Mouse (Mus musculus): ENCODE results near the gene Mmd2.

GRCm38 (mm10) chr5:142547066-142547465 lies 61.5 kb downstream of the Mmd2 start:
- TF ChIP-seq CTCF (IDR thresholded peaks at IDR 0.05; ENCODE audit: low read depth, low read length): no peak
- TF ChIP-seq POLR2A (IDR thresholded peaks at IDR 0.05; ENCODE audit: extremely low read depth, insufficient read depth, low read length): no peak

Measured in liver, adult 2 months (tissue).